Mouse (Mus musculus) large intestine, adult 2 months (tissue): ENCODE measurements at regions not wholly inside any gene's neighbourhood (a gene's known extent, or its start where the extent isn't known, plus 50 kb on each side); places are given as distances from the start of the nearest gene placed in this dataset.
"Not testable (repeated sequence)": the region's sequence is repeated elsewhere in the genome, so short reads cannot be mapped to it uniquely, and the experiment has no call there.

Source experiments
- DNase-seq: peaks from one replicate; pipeline ENCODE4 v3.0.0-alpha.2; 2012; ENCODE audit warnings: low read depth, low spot score
- WGBS: fragments of 180-500 bp; shearing (Covaris S2); methylation state at CpG from one replicate; pipeline ENCODE4 v1.1.7; 2018; 5-methylcytosine and 5-hydroxymethylcytosine counted together

GRCm38 (mm10) chr17:63693274-63693673, 169.6 kb upstream of the Fer start:
- 70% methylated on average over 1 of the region's 1 CpGs for WGBS
- DNase-seq, result no peak

- WGBS, result 76% methylated on average over 6 of the region's 6 CpGs
- DNase-seq, result no peak
These were observed 163.3 kb upstream of the Fer start for GRCm38 (mm10) chr17:63699537-63699936.

- 79% methylated on average over 3 of the region's 3 CpGs for WGBS
- DNase-seq, result no peak
These were observed 157.9 kb upstream of the Fer start for GRCm38 (mm10) chr17:63704991-63705390.

GRCm38 (mm10) chr17:63712937-63713336, 149.9 kb upstream of the Fer start:
- DNase-seq, result no peak
- WGBS, result 44% methylated on average over 6 of the region's 6 CpGs

- no peak for DNase-seq
- 90% methylated on average over 9 of the region's 9 CpGs for WGBS
These were observed 147.2 kb upstream of the Fer start for GRCm38 (mm10) chr17:63715687-63716086.

GRCm38 (mm10) chr17:63716161-63716560, 146.7 kb upstream of the Fer start:
- DNase-seq, result no peak
- WGBS, result 82% methylated on average over 6 of the region's 6 CpGs

- 73% methylated on average over 9 of the region's 9 CpGs for WGBS
- no peak for DNase-seq
These were observed 145.7 kb upstream of the Fer start for GRCm38 (mm10) chr17:63717051-63717578.

- no peak for DNase-seq
- 79% methylated on average over 16 of the region's 16 CpGs for WGBS
These were observed 143.7 kb upstream of the Fer start for GRCm38 (mm10) chr17:63718972-63719715.

GRCm38 (mm10) chr17:63719771-63720170, 143.1 kb upstream of the Fer start:
- DNase-seq, result no peak
- 68% methylated on average over 4 of the region's 4 CpGs for WGBS

GRCm38 (mm10) chr17:63720883-63721282, 142.0 kb upstream of the Fer start:
- 34% methylated on average over 4 of the region's 4 CpGs for WGBS
- DNase-seq, result no peak

- WGBS, result 73% methylated on average over 12 of the region's 12 CpGs
- no peak for DNase-seq
These were observed 140.3 kb upstream of the Fer start for GRCm38 (mm10) chr17:63722434-63723004.

GRCm38 (mm10) chr17:63738206-63738605, 124.7 kb upstream of the Fer start:
- no peak for DNase-seq
- WGBS, result 90% methylated on average over 1 of the region's 1 CpGs

- DNase-seq, result no peak
- 58% methylated on average over 2 of the region's 2 CpGs for WGBS
These were observed 123.2 kb upstream of the Fer start for GRCm38 (mm10) chr17:63739710-63740109.

- DNase-seq, result not testable (repeated sequence)
- WGBS, result 92% methylated on average over 7 of the region's 10 CpGs
These were observed 113.6 kb upstream of the Fer start for GRCm38 (mm10) chr17:63749257-63749656.

GRCm38 (mm10) chr17:63754399-63754798, 108.5 kb upstream of the Fer start:
- DNase-seq, result no peak
- 75% methylated on average over 2 of the region's 2 CpGs for WGBS

GRCm38 (mm10) chr17:63757896-63758695, 104.8 kb upstream of the Fer start:
- DNase-seq, result no peak
- WGBS, result 82% methylated on average over 13 of the region's 13 CpGs

- WGBS, result 78% methylated on average over 7 of the region's 7 CpGs
- DNase-seq, result no peak
These were observed 104.0 kb upstream of the Fer start for GRCm38 (mm10) chr17:63758817-63759404.

GRCm38 (mm10) chr17:63761058-63761457, 101.8 kb upstream of the Fer start:
- 78% methylated on average over 5 of the region's 5 CpGs for WGBS
- no peak for DNase-seq

- no peak for DNase-seq
- 58% methylated on average over 6 of the region's 6 CpGs for WGBS
These were observed 91.8 kb upstream of the Fer start for GRCm38 (mm10) chr17:63771111-63771510.
